Mouse (Mus musculus) v-Abl transformed pro-B cells (cell line): ENCODE measurements at regions not wholly inside any gene's neighbourhood (a gene's known extent, or its start where the extent isn't known, plus 50 kb on each side); places are given as distances from the start of the nearest gene placed in this dataset.

ENCODE experiments used
- in situ Hi-C, 2 experiments: fragments of 400-800 bp; cut with MboI; formaldehyde crosslinking; loops; one replicate each; pipeline ENCODE4 v1.15.1; 2025; ENCODE audit not compliant: unreplicated experiment in 2 of 2

DNA sequence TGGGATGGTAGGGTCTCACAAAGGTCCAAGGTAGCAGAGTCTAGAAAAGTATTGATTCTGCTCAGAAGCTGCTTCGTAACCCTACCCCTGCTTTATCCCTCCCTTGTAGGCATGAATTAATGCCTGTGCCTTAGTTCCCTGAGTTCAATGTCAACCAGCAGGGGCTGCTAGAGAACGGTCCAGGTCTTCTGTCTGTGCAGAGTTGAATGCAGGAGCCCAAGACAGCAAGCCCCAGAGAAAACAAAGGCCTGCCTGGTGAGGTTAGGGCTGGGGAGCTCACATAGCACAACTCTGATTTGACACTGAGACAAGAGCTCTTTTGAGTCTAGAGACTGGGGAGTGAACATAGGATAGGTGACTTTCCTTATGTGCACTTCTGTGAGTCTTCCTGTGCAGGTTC is 56.6 kb downstream of the Olig3 start:
- in situ Hi-C loops = no loop called here

DNA sequence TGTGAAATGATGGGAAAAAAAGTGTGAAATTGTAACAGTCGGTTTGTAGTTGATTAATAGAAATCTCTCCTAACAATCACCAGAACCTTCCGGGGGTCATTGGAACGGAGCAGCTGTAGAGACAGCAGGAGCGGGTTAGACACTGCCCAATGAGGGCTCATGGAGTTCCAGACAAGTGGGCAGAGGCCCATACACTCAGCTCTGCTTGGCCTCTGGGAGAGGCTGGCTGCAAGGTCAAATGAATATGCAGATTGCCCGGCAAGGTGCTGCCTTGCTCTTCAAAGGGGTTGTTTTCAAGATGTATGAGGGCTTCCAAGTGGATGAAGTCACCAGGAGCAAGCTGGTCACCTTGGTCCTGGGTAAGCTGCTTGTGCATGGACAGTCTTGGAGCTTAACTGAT is 57.6 kb downstream of the Olig3 start:
- in situ Hi-C loops = no loop called here

DNA sequence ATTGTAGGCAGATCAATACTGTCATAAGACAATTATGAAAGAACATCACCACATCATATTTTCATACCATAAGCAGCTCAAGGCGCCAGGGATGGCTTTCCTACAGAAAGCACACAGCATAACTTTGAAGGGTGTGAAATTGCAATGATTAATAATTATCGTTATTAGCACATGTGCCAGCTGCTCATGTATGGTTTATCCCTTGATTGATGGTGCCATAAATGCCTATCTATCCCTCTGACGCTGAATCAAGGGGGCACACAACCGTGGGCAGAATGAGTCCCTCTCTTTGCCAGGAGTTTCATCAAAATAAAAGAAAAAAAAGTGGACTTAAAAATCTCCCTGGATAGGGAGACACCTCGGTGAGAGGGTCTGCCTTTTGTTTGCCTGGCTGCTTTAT is 58.5 kb downstream of the Olig3 start:
- in situ Hi-C loops = no loop called here

DNA sequence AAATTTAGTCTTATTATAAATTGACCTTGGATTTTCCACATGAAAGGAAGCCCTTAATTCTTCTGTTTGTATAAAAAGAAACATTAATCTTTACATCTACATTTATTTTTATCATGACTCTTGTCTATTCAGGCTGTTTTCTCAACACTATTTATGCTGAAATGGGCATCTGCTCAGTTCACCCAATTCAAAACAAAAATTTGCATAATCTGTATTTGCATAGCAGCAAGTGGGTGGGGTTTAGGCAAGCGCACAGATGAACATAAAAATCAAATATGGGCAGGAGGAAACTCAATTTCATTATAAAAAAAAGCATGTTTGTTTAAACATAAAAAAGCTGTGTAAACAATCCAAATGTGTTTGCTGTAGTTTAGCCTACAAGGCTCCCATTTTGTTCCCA is 67.7 kb downstream of the Olig3 start:
- in situ Hi-C loops = no loop called here

DNA sequence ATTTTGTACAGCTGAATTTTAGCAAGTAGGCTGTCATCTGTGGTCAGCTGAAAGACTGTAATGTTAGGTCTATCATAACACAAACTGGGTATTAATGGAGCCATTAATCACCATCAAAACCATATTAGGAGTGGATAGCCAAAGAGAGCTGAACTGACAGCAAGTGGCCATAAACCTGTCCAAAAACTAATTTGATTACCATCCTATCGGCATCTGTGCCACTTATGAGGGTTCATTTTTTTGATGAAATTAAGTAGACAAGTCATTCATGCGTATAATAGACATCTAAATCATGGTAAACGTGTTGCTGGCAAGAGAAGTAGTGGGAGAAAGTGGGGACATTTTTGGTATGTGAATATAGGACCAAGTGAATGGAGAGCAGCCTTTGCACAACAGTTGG is 68.6 kb downstream of the Olig3 start:
- in situ Hi-C loops = no loop called here

DNA sequence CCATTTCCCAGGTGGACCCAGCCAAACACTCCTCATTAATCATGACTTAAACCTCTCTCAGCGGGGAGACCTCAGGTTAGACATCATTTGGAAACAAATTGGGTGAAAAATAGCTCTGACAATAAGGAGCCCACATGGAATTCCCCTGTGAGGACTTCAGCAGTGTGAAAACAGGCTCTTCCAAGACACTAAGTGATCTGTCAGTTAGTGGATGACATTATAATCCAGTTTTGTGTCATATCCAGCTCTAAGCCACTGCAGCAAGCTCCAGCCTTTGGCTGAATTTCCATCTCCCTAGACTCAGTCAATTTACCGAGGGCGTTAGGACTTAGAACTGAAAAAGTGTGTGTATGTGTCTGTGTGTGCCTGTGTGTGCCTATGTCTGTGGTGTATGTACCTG is 70.5 kb downstream of the Olig3 start:
- in situ Hi-C loops = no loop called here

DNA sequence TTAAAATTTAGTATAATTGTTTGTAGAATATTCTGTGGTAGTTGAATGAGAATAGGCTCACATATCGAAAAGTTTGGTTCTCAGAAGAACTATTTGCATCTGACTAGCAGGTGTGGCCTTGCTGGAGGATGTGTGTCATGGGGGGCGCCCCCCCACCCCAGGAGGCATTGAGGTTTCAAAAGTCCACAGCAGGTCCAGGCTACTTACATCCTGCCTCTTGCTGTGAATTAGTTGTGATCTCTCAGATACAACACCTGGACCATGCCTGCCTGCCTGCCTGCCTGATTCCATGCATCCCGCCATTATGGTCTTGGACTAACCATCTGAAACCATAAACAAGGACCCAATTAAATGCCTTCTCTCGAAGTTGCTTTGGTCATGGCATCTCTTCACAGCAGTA is 76.2 kb downstream of the Olig3 start:
- in situ Hi-C loops = no loop called here

DNA sequence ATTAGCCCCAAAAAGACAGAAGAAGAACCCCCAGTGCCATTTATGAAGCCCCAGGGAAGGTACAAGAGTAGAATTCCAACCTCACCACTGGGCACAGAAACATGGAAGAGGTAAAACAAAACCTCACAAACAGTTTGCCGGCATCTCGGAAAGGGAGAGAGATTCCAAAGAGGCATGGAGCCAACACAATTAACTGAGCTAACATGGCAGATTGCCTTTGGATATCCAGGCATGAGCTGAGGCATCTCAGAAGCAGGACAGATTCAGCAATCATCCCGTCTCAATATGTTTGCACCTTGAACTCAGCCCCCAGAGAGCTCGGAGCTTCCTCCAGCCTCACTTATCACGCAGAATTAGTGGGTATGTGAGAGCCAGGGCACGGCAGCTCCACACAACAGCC is 78.3 kb downstream of the Olig3 start:
- in situ Hi-C loops = no loop called here

DNA sequence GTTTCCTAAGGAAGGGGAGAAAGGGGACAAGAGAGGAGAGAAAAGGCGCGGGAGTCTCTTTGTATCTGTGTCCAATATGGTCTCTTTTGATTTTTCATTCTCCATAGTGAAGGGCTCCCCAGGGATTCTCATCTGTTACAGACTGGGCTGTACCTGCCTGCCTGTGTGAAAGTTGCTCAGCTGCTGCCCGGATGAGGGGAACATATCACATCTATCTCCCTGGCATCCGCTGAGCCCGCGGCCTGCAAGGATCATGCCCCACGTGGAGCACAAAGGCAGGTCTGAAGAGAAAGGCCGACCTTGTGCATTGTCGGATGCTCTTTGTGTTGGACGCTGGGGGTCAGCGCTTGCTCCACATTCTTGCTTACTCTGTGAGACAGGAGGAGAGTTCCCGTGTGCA is 85.5 kb downstream of the Olig3 start:
- in situ Hi-C loops = no loop called here

DNA sequence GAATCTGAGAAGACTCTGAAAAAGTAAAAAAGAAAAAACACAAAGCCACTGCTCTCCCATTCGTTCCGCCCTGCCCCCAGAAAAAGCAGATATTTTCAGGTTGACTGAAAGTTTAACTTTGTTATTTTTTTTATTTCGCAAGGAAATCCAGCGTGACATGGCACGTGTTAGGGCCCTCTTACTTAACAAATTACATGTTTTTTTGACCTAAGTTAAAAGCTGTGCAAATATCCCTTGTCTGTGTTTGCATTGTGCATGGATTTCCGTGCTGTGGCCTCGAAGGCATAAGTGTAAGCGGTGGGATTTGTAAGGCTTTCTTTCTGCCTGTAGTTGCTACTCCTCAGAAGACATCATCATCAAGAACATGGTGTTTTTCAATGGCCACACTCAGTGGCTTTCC is 87.2 kb downstream of the Olig3 start:
- in situ Hi-C loops = no loop called here

DNA sequence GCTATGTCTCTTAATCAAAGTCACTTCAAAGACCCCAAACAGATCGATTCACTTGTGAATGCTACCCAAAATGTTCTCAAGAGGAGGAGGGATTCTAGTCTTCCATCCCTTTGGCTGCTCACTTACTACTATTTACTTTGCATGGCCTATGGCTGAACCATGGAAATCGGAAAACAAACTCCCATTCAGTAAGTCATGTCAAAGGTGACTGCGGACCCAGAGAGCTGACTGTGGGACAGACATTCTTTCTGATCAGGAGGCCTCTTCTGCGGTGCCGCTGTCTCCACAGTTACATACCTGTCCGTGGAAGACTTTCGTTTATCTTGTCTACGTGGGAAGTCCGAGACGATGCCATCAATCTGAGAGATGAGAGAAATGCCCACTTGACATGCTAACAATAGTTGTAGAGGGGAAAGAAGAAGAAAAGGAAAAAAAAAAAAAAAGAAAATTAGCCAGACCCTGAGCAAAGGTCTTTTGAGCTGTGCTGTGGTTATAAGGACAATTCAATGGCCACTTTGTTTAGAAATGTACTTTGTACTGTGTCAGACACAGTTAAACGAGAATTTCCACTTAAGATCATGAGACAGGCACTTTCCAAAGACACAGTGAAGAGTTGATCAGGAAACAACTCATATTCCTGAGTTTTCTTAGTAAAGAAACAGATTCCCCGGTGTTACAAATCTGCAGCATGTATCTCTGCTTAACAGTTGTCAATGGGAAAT is 92.7 kb downstream of the Olig3 start:
- in situ Hi-C loops = no loop called here

DNA sequence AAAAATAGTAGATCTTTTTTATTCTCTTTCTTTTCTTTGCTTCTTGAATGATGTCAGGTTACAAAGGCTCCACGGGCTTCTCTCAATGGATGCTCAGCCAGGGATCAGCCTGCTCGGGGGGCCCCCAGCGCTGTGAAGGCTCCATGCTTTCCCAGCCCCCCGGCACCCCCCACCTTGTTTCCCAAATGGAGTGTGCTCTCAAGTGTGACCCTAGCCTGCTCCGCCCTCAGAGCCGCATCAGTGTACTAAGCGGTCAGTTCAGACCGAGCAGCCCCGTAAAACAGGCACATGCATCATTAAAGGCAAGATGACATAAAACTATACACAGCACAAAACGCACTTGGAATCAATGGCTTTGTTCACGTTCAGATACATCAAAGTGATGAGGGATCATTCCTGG is 102.7 kb downstream of the Olig3 start:
- in situ Hi-C loops = no loop called here

DNA sequence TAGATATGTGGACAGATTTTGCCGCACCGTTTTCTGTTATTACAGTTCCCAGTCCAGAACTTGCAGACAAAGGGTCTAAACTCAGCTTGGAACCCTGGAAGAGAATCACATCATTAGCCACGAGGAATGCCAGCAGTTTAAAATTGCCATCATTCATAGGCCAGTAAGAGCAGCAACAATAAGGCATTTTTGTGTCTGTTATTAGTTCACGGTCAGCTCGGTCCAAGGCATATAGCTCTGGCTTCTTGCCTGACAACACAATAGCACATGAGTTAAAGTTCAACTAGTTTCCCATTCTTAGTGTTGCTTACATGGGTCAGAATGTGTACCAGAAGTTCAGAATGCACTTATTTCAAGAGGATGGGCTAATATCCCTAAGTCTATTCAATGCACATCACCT is 103.4 kb downstream of the Olig3 start:
- in situ Hi-C loops = no loop called here

DNA sequence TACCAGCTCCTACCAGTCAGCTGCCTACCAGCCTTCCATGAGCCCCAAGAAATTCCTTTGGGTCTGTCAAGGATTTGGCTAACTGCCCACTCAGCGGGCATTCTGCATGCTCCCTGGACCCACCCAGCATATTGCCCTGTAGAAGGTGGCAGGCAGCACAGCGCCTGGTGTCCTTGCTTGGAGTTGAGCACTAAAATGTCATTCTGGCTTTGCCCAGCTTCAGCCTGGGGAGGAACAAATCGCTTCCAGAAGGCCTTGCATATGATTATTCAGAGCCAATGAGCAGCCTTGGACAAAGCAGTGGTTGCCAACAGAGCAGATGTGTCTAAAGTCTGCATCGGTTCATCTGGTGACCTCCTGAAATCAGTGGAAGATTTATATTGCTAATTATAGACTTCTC is 103.8 kb downstream of the Olig3 start:
- in situ Hi-C loops = no loop called here

DNA sequence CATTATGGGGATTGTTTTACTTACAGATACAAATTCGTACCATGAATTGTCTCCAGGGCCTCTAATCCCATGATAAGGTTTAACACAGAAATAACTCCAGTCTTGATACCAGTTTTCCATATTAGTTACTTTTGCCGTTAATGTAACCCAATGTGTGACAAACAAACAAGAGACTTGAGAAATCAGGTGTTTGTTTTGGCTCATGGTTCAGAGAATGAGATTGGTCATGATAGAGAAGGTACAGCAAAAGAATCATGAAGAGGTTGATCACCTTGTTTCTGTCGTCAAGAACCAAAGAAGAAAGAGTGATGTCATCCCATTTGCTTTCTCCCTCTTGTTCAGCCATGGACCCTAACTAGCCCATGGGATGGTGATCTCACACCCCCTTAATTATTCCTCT is 107.5 kb downstream of the Olig3 start:
- in situ Hi-C loops = no loop called here

DNA sequence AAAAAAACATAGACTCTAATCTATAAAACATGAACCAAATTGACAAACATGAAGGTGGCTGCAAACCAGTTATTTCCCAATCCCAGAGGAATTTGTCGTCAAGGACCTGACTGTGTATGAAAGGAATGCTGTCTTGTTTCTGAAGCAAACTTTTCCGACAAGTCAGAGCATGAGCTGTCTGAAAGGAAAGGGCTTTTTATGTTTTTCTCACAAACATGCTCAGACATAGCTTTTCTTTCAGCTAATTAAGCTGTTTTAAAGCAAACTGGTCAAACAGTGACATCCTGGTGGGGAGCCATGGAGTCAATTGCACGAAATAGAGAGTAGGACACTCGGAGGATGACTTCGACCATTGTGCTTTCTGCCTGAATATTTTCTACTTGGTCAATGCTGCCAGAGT is 108.2 kb downstream of the Olig3 start:
- in situ Hi-C loops = no loop called here

DNA sequence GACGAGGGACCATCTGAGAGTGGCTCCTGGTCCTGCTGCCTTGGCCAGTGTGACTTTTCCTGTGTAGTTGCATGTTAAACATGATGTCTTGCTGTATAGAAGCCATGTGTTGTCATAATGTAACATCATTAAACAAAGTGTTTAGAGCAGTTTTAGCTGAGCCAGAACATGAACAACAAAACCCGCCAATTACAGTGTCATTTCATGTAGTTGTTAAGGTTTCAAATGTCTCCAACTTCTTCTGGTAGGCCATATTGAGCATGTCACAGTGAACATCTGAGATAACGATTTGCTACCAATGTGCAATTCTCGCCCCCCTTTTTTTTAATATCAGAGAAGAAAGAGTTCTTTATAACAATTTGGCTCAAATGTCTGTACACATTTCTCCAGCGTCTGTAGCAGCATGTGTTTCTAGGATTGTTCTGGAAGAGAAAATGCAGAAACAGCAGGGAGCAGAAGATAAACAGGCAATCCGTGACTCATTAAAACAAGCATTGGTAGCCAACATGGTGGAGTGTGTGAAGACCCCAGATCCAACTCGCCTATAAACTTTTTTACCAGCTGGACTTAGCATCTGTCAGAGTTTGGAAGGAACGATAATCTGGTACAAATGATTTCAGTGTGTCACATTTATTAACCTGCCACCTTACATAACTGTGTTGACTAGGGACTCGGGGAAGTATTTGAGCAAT is 115.2 kb downstream of the Olig3 start:
- in situ Hi-C loops = no loop called here

DNA sequence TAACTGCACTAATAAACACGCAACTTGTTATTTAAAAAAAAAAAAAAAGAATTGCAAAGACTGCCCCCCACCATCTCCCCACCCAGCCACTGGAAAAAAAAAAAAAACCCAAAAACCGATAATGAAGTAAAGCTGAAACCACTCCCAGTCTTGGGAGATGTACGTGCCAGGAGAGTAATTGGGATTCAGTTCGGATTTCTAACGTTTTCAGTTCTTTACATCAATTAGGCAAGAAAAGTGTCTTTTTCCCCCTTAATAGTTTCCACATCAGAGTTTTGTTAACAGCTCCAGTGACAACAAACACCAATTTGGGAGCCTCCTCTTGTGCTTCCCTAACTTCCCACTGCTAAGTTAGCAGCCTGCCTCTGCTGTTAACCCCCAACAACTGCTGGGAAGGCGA is 115.7 kb downstream of the Olig3 start:
- in situ Hi-C loops = no loop called here

DNA sequence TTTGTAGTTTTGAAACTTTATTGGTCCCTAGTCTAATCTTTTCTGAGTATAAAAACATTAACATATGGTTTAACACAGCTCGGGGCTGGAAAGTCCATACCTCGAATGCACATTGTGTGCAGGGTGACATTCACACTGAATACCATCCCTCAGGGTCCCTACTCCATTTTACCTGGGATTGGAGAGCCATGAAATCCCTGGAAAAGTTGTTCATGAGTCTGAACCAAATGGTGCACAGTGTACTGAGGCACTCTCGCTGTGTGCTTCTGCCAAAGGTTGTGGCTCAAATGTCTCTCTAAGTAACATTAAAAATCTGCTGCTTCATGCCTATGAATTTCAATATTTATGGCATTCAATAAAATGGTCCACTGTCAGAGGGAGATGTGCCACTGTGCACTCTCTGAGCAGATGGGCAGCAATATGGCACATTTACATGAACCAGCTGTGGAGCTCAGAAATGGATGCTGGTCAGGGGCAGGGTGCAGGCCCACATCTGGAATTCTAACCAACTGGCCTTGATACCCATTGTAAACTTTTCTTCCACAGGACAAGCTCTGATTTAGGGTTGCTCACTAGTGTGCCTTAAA is 116.7 kb downstream of the Olig3 start:
- in situ Hi-C loops = no loop called here

DNA sequence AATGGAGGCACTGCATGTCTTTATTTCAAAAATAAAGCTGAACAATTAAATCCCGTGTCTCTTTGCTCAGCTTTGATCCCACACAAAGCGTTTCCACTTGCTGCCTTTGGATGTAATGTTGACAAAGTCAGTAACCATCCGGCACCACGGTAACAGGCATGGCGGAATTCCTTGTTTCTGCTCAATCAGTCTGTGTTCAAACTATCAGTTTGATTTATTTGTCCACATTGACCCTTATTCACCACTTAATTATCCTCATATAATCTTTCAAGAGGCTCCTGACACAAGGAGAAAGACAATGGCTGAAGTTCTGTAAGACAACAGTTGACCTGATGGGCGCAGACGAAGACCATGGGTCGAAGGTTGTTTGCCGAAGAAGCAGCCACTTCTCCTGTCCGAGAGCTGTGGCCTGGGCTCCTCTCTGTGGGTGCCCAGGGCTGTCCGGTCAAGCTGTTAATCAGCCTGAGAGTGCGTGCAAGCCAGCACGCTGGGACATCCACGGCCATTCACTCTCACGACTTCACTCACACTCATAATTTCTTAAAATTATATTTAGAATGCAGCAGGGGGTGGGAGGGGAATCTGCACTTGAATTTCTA is 106.1 kb upstream of the Ifngr1 start:
- in situ Hi-C loops = loop anchor here (5.0 to 25.0 kb wide), 2 partner anchors 42 to 402 kb away; no protein-coding TSS in a partner anchor

DNA sequence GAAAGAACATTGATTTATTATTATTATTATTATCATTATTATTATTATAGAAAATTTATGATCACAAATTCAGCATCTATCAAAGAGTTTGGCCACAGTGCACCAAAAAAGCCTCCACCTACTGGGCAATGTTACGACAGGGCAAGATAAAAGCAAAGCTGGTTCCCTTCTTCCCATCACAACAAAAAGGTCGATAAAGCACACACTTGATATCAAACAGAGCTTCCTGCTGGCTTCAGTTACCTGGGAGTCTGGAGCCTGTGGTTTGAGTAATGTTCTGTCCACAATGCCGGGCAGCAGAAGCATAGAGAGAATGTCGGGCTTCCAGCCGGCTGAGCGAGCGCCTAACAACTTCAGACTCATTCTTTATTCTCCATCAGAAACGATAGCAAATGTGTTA is 101.2 kb upstream of the Ifngr1 start:
- in situ Hi-C loops = loop anchor here (5.0 to 25.0 kb wide), 8 partner anchors 37 to 573 kb away; no protein-coding TSS in a partner anchor
